ENCODE assay signal across 22 mouse cellular contexts in the genomic region with DNA sequence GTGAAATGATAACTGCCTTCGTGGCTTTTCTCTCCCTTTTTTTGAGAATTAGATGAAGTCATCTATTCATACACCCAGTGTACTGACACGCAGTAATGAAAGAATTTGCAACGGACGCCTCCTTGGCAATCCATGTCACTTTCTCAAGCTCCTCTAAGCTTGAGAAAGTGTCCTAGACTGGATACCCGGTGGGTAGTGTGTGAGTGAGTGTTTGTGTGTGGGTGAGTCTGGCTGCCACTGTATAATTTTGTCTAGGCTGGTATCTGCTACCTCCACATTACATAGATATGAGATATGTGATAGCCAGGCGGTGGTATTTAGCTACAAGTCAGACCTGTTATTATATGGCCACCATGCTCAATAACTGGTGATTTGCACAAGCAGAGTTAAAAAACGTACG. TPM values are rescaled to one million over a fixed set of nuclear protein-coding genes. Genes with fewer than 3 reads are reported as not detected.
A peak's percentile ranks its signal among the peaks of the same experiment; 100 is the strongest.
DNase-seq lines count a peak whose midpoint lies in the region; ATAC-seq and TF ChIP-seq lines count a peak whose summit lies in the region.
"Had no signal": no experiment of that assay in that cellular context is flagged by ENCODE, and none has a peak within 500 bp of the region (broad histone marks: within the 10 kb centered on the region; RNA-seq: fewer than 3 reads in every experiment).

No protein-coding gene starts in this region.

- peaks cover 6% of the 10 kb centered on the region; the same call in 1 of the 2 replicates for H3K36me3 ChIP-seq in embryonic facial prominence, embryonic 14.5 days (ENCODE audit: control insufficient read depth, insufficient read depth, low read length)
- H3K36me3 ChIP-seq in embryonic facial prominence, embryonic 10.5 days (replicated peaks) = peaks cover 3% of the 10 kb centered on the region
- peaks cover 9% of the 10 kb centered on the region for H3K36me3 ChIP-seq in heart, embryonic 13.5 days
- 0 out of 2 replicates have a peak, but pooled peaks cover 7% of the 10 kb centered on the region for H3K36me3 ChIP-seq in heart, postnatal 0 days (replicated peaks; ENCODE audit: control insufficient read depth, insufficient read depth, low read length)
- H3K36me3 ChIP-seq in heart, embryonic 11.5 days (ENCODE audit: control insufficient read depth, insufficient read depth, low read length) = no peaks in the 10 kb centered on the region
- H3K36me3 ChIP-seq: forebrain, embryonic 12.5 days; hindbrain, embryonic 12.5 days had no signal

- TF ChIP-seq POLR2A in embryonic fibroblast, embryonic 13.5 days (IDR thresholded peaks at IDR 0.05; ENCODE audit: low read depth, low read length) = no peak

- ATAC-seq in embryonic facial prominence, embryonic 14.5 days (ENCODE audit: low read depth) = no peak
- no peak for ATAC-seq in heart, embryonic 13.5 days (ENCODE audit: extremely low read depth, insufficient number of reproducible peaks, low FRiP score, low TSS enrichment)
- no peak for ATAC-seq in heart, postnatal 0 days (ENCODE audit: insufficient read depth, low read depth)
- ATAC-seq in heart, embryonic 11.5 days (replicated peaks; ENCODE audit: insufficient number of reproducible peaks, low FRiP score, low TSS enrichment) = no peak
- ATAC-seq: forebrain, embryonic 16.5 days; hindbrain, embryonic 16.5 days; inflammation-experienced regulatory T-cells, adult 6 months; intestine, postnatal 0 days had no signal

- 73% methylated on average over 8 of the region's 8 CpGs for WGBS in embryonic facial prominence, embryonic 14.5 days
- WGBS in embryonic facial prominence, embryonic 10.5 days = 88% methylated on average over 8 of the region's 8 CpGs
- WGBS in heart, embryonic 13.5 days = 70% methylated on average over 8 of the region's 8 CpGs
- WGBS in heart, postnatal 0 days = 65% methylated on average over 8 of the region's 8 CpGs
- 72% methylated on average over 8 of the region's 8 CpGs for WGBS in heart, embryonic 11.5 days (ENCODE audit: insufficient replicate concordance)

- H3K27ac ChIP-seq in embryonic facial prominence, embryonic 14.5 days (replicated peaks; ENCODE audit: low read depth, low read length) = no peak overlapping the region
- no peak overlapping the region for H3K27ac ChIP-seq in embryonic facial prominence, embryonic 10.5 days (replicated peaks)
- peak overlapping the region; percentile 96 for H3K27ac ChIP-seq in heart, embryonic 13.5 days (replicated peaks)
- peak overlapping the region; percentile 95; the same call in 1 of the 2 replicates for H3K27ac ChIP-seq in heart, postnatal 0 days (ENCODE audit: low read depth)
- H3K27ac ChIP-seq in heart, embryonic 11.5 days (ENCODE audit: low read depth, low read length) = no peak overlapping the region
- peak overlapping the region; percentile 9; the same call in 1 of the 2 replicates for H3K27ac ChIP-seq in embryonic fibroblast, embryonic 13.5 days (ENCODE audit: insufficient read depth, low read length)
- H3K27ac ChIP-seq: forebrain, embryonic 12.5 days; gastrocnemius, adult 2 months; hindbrain, embryonic 12.5 days had no signal

- H3K9me3 ChIP-seq in embryonic facial prominence, embryonic 14.5 days (ENCODE audit: control insufficient read depth, low read length) = no peaks in the 10 kb centered on the region
- no peaks in the 10 kb centered on the region for H3K9me3 ChIP-seq in embryonic facial prominence, embryonic 10.5 days
- H3K9me3 ChIP-seq in heart, embryonic 13.5 days = no peaks in the 10 kb centered on the region
- no peaks in the 10 kb centered on the region for H3K9me3 ChIP-seq in heart, postnatal 0 days (replicated peaks; ENCODE audit: control insufficient read depth, low read length)
- no peaks in the 10 kb centered on the region for H3K9me3 ChIP-seq in heart, embryonic 11.5 days (replicated peaks; ENCODE audit: control insufficient read depth, low read length)
- H3K9me3 ChIP-seq: forebrain, embryonic 12.5 days; hindbrain, embryonic 12.5 days had no signal

- intact Hi-C loops in heart, postnatal 36 days (cut with DNase I) = loop anchor here (2.0 kb wide), 1 partner anchor 207 kb away; no protein-coding TSS in a partner anchor

- no peaks in the 10 kb centered on the region for H3K27me3 ChIP-seq in embryonic facial prominence, embryonic 14.5 days (replicated peaks; ENCODE audit: control insufficient read depth, insufficient read depth, low read length)
- peaks cover 43% of the 10 kb centered on the region for H3K27me3 ChIP-seq in embryonic facial prominence, embryonic 10.5 days (replicated peaks; ENCODE audit: low read depth, poor library complexity, severe bottlenecking)
- no peaks in the 10 kb centered on the region for H3K27me3 ChIP-seq in heart, embryonic 13.5 days (replicated peaks)
- no peaks in the 10 kb centered on the region for H3K27me3 ChIP-seq in heart, postnatal 0 days (ENCODE audit: control insufficient read depth, insufficient read depth, low read length)
- H3K27me3 ChIP-seq in heart, embryonic 11.5 days (ENCODE audit: control insufficient read depth, insufficient read depth, low read length) = no peaks in the 10 kb centered on the region

- H3K4me2 ChIP-seq in embryonic facial prominence, embryonic 14.5 days (ENCODE audit: low read depth, low read length) = no peak overlapping the region
- no peak overlapping the region for H3K4me2 ChIP-seq in heart, embryonic 13.5 days
- no peak overlapping the region for H3K4me2 ChIP-seq in heart, postnatal 0 days (ENCODE audit: low read depth, low read length)
- H3K4me2 ChIP-seq in heart, embryonic 11.5 days = no peak overlapping the region
- H3K4me2 ChIP-seq: forebrain, embryonic 12.5 days; hindbrain, embryonic 12.5 days had no signal

- peaks cover 27% of the 10 kb centered on the region for H3K4me1 ChIP-seq in embryonic facial prominence, embryonic 14.5 days (ENCODE audit: control insufficient read depth, insufficient read depth, low read length)
- H3K4me1 ChIP-seq in embryonic facial prominence, embryonic 10.5 days = peaks cover 36% of the 10 kb centered on the region
- H3K4me1 ChIP-seq in heart, embryonic 13.5 days = peaks cover 51% of the 10 kb centered on the region
- H3K4me1 ChIP-seq in heart, postnatal 0 days (ENCODE audit: control insufficient read depth, insufficient read depth) = peaks cover 28% of the 10 kb centered on the region
- H3K4me1 ChIP-seq in heart, embryonic 11.5 days (ENCODE audit: control insufficient read depth, insufficient read depth, low read length) = peaks cover 28% of the 10 kb centered on the region
- H3K4me1 ChIP-seq in embryonic fibroblast, embryonic 13.5 days (ENCODE audit: control insufficient read depth, insufficient read depth, low read length) = peaks cover 7% of the 10 kb centered on the region

- H3K4me3 ChIP-seq in embryonic facial prominence, embryonic 14.5 days (ENCODE audit: low read depth, low read length) = no peak overlapping the region
- H3K4me3 ChIP-seq in embryonic facial prominence, embryonic 10.5 days = no peak overlapping the region
- H3K4me3 ChIP-seq in heart, embryonic 13.5 days = no peak overlapping the region
- H3K4me3 ChIP-seq in heart, postnatal 0 days (ENCODE audit: low read depth, low read length) = no peak overlapping the region
- H3K4me3 ChIP-seq in heart, embryonic 11.5 days (ENCODE audit: low read depth, low read length) = no peak overlapping the region
- H3K4me3 ChIP-seq in embryonic fibroblast, embryonic 13.5 days (ENCODE audit: insufficient read depth, low read length) = no peak overlapping the region
- H3K4me3 ChIP-seq: forebrain, embryonic 12.5 days; gastrocnemius, adult 2 months; hindbrain, embryonic 12.5 days had no signal

- peak; percentile 15 for DNase-seq in embryonic facial prominence, embryonic 14.5 days (ENCODE audit: low spot score)
- no peak for DNase-seq in embryonic facial prominence, embryonic 10.5 days (ENCODE audit: low spot score)
- DNase-seq in heart, postnatal 36 days = no peak
- DNase-seq in heart, postnatal 0 days (ENCODE audit: low spot score) = no peak
- DNase-seq: adrenal gland, postnatal 10 days; cerebellum, adult 18-20 months; cerebellum, postnatal 10 days; gastrocnemius, adult 2 months; gastrocnemius, postnatal 25 days; heart, postnatal 14 days; kidney, adult 8-10 months had no signal

- no peak overlapping the region for H3K9ac ChIP-seq in embryonic facial prominence, embryonic 14.5 days (ENCODE audit: low read depth, low read length)
- H3K9ac ChIP-seq in heart, embryonic 13.5 days = no peak overlapping the region
- no peak overlapping the region for H3K9ac ChIP-seq in heart, postnatal 0 days (replicated peaks; ENCODE audit: low read depth, low read length)
- no peak overlapping the region for H3K9ac ChIP-seq in heart, embryonic 11.5 days (ENCODE audit: low read depth, low read length)
- H3K9ac ChIP-seq: forebrain, embryonic 12.5 days; hindbrain, embryonic 12.5 days had no signal

- TF ChIP-seq CTCF in heart, postnatal 0 days (IDR thresholded peaks at IDR 0.05; ENCODE audit: low read depth) = no peak
- no peak for TF ChIP-seq CTCF in embryonic fibroblast, embryonic 13.5 days (IDR thresholded peaks at IDR 0.05; ENCODE audit: borderline replicate concordance, insufficient read depth, low read length)

- TF ChIP-seq EP300 in heart, postnatal 0 days (IDR thresholded peaks at IDR 0.05; ENCODE audit: low read depth) = no peak

RNA-seq across cellular contexts. Expression of gene Lhfp, which starts 1.6 kb away (rescaled TPM):
- 73.9 and 74.8 TPM in 2 replicates for polyA plus RNA-seq in embryonic facial prominence, embryonic 14.5 days (2014; fragmentation: Nextera tagmentation; extraction: Ambion mirVana)
- 20.6 and 26.1 TPM in 2 replicates for polyA plus RNA-seq in embryonic facial prominence, embryonic 10.5 days (2016; fragmentation: Nextera tagmentation; extraction: Ambion mirVana)
- polyA plus RNA-seq in heart, embryonic 13.5 days (2015; fragmentation: Nextera tagmentation; extraction: Ambion mirVana) = 82.7 and 92.5 TPM in 2 replicates
- total RNA-seq in heart, postnatal 36 days (2021) = 10 to 100 TPM; 48.1 to 57.9 TPM
- 78.0 and 101 TPM in 2 replicates for total RNA-seq in heart, postnatal 0 days (2014; rRNA removed; ENCODE audit: low replicate concordance)
- 87.2 and 94.9 TPM in 2 replicates for polyA plus RNA-seq in heart, postnatal 0 days (2015; fragmentation: Nextera tagmentation; extraction: Ambion mirVana)
- polyA plus RNA-seq in heart, embryonic 11.5 days (2014; fragmentation: Nextera tagmentation; extraction: Ambion mirVana) = 64.5 and 85.7 TPM in 2 replicates
- 223 and 225 TPM in 2 replicates for polyA plus RNA-seq in embryonic fibroblast, embryonic 13.5 days (2011; ENCODE audit: insufficient read length, low read depth, missing spikeins)
- total RNA-seq: granulocyte monocyte progenitor cell, adult 5-6 weeks; MEL had no signal
- polyA plus RNA-seq: inflammation-experienced regulatory T-cells, adult 6 months had no signal

RNA-seq across cellular contexts. Expression of gene Cog6, which starts 22.7 kb away (rescaled TPM):
- 52.8 and 58.6 TPM in 2 replicates for polyA plus RNA-seq in embryonic facial prominence, embryonic 14.5 days (2014; fragmentation: Nextera tagmentation; extraction: Ambion mirVana)
- 37.1 and 39.7 TPM in 2 replicates for polyA plus RNA-seq in embryonic facial prominence, embryonic 10.5 days (2016; fragmentation: Nextera tagmentation; extraction: Ambion mirVana)
- 48.0 and 50.2 TPM in 2 replicates for polyA plus RNA-seq in heart, embryonic 13.5 days (2015; fragmentation: Nextera tagmentation; extraction: Ambion mirVana)
- 10 to 100 TPM; 54.1 to 55.3 TPM for total RNA-seq in heart, postnatal 36 days (2021)
- 51.8 and 64.5 TPM in 2 replicates for total RNA-seq in heart, postnatal 0 days (2014; rRNA removed; ENCODE audit: low replicate concordance)
- polyA plus RNA-seq in heart, postnatal 0 days (2015; fragmentation: Nextera tagmentation; extraction: Ambion mirVana) = 54.4 and 54.7 TPM in 2 replicates
- 59.0 and 66.0 TPM in 2 replicates for polyA plus RNA-seq in heart, embryonic 11.5 days (2014; fragmentation: Nextera tagmentation; extraction: Ambion mirVana)
- 29.3 and 34.1 TPM in 2 replicates for polyA plus RNA-seq in embryonic fibroblast, embryonic 13.5 days (2011; ENCODE audit: insufficient read length, low read depth, missing spikeins)

Comparison
In these comparisons a context has a peak if more than half of its experiments do, and no peak if none do; other contexts are left out.
1. H3K27ac ChIP-seq: peak in heart, embryonic 13.5 days (single experiment), heart, postnatal 0 days (single experiment) and embryonic fibroblast, embryonic 13.5 days (single experiment); none in embryonic facial prominence, embryonic 14.5 days (single experiment), embryonic facial prominence, embryonic 10.5 days (single experiment) and heart, embryonic 11.5 days (single experiment).